Mouse (Mus musculus) ovary, postnatal 14 days (tissue): Measurements from ENCODE around the gene Clec4e.
"Not testable (repeated sequence)": the region's sequence is repeated elsewhere in the genome, so short reads cannot be mapped to it uniquely, and the experiment has no call there.

Source experiments
- DNase-seq: peaks from one replicate; pipeline ENCODE4 v3.0.0; 2022; ENCODE audit warnings: low spot score

Clec4e gene

GRCm38 (mm10) chr6:123289753-123290152 lies at the start of gene Clec4e:
Gene Clec4e (minus strand): TSS chr6:123289870.
- DNase-seq, result no peak

- DNase-seq, result no peak
Measured at GRCm38 (mm10) chr6:123332503-123332902, 42.8 kb upstream of the Clec4e start.

GRCm38 (mm10) chr6:123308033-123308432 lies 18.4 kb upstream of the Clec4e start, which contains the start of gene Vmn2r19:
Gene Vmn2r19 (plus strand): TSS chr6:123308333.
- DNase-seq, result no peak

- not testable (repeated sequence) for DNase-seq
Measured at GRCm38 (mm10) chr6:123306315-123306714, 16.6 kb upstream of the Clec4e start.

- no peak for DNase-seq
Measured at GRCm38 (mm10) chr6:123296687-123297086, 7.0 kb upstream of the Clec4e start.

GRCm38 (mm10) chr6:123293509-123293908 lies 3.8 kb upstream of the Clec4e start:
- not testable (repeated sequence) for DNase-seq

- no peak for DNase-seq
Measured at GRCm38 (mm10) chr6:123292751-123293400, 3.2 kb upstream of the Clec4e start.

GRCm38 (mm10) chr6:123288931-123289330 lies 739 bp downstream of the Clec4e start:
- no peak for DNase-seq

- DNase-seq, result no peak
Measured at GRCm38 (mm10) chr6:123286311-123286710, 3.4 kb downstream of the Clec4e start.

- DNase-seq, result no peak
Measured at GRCm38 (mm10) chr6:123279443-123279842, 10.2 kb downstream of the Clec4e start.

- no peak for DNase-seq
Measured at GRCm38 (mm10) chr6:123266945-123267344, 22.7 kb downstream of the Clec4e start.

- no peak for DNase-seq
Measured at GRCm38 (mm10) chr6:123265809-123266208, 23.9 kb downstream of the Clec4e start.

GRCm38 (mm10) chr6:123264194-123264593 lies 25.5 kb downstream of the Clec4e start:
- no peak for DNase-seq

- DNase-seq, result no peak
Measured at GRCm38 (mm10) chr6:123261555-123262161, 28.0 kb downstream of the Clec4e start, which contains the start of gene Clec4d. Gene Clec4d (plus strand): TSS chr6:123262111.

GRCm38 (mm10) chr6:123260868-123261267 lies 28.8 kb downstream of the Clec4e start:
- no peak for DNase-seq

GRCm38 (mm10) chr6:123259889-123260603 lies 29.6 kb downstream of the Clec4e start:
- DNase-seq, result no peak

- no peak for DNase-seq
Measured at GRCm38 (mm10) chr6:123258946-123259345, 30.7 kb downstream of the Clec4e start.

- no peak for DNase-seq
Measured at GRCm38 (mm10) chr6:123252735-123253134, 36.9 kb downstream of the Clec4e start.

- not testable (repeated sequence) for DNase-seq
Measured at GRCm38 (mm10) chr6:123248862-123249261, 40.8 kb downstream of the Clec4e start.

GRCm38 (mm10) chr6:123244201-123244600 lies 45.5 kb downstream of the Clec4e start:
- DNase-seq, result no peak

GRCm38 (mm10) chr6:123237582-123237981 lies 52.1 kb downstream of the Clec4e start:
- no peak for DNase-seq
